Mouse (Mus musculus) megakaryocyte, adult 5-6 weeks (primary cell): ENCODE data around the gene Maml2. TPM values are rescaled to one million over a fixed set of nuclear protein-coding genes. Genes with fewer than 3 reads are reported as not detected.
"Not testable (repeated sequence)": the region's sequence is repeated elsewhere in the genome, so short reads cannot be mapped to it uniquely, and the experiment has no call there.

Experiments
- ATAC-seq: 2 replicates; pipeline ENCODE4 v1.8.0; 2016; ENCODE audit warnings: mild to moderate bottlenecking, inconsistent platforms; ENCODE audit not compliant: poor library complexity, severe bottlenecking
- total RNA-seq, 2 experiments: library from RNA; stranded (forward) in 1 of 2; stranded (reverse) in 1 of 2; fragments of 153-499, 151-499 nt in 1 of 2; fragments of 221-1000, 200-1000 nt in 1 of 2; gene quantifications; 2 replicates each; pipeline versions ENCODE4 v1.2.3 to v1.2.4; 2015 to 2017

The Maml2 gene
- total RNA-seq, 2 experiments from 2014 or later = 0.62 to 2.0 TPM

DNA sequence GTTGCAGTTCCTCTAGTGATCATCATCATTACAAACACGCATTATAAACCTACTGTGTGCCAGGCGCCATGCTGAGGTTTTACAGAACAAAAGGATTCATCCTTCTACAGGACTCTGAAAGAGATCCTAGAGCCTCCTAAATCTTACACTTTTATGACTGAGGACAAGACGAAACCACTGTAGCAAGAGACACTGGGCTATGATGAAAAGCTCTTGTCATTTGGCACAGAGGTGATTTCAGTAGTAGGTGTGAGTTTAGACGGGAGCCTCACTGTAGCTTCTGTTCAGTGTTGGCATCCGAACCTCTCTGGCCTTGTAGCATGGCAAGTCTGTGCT, 402.0 kb downstream of the Maml2 start:
- no peak for ATAC-seq

DNA sequence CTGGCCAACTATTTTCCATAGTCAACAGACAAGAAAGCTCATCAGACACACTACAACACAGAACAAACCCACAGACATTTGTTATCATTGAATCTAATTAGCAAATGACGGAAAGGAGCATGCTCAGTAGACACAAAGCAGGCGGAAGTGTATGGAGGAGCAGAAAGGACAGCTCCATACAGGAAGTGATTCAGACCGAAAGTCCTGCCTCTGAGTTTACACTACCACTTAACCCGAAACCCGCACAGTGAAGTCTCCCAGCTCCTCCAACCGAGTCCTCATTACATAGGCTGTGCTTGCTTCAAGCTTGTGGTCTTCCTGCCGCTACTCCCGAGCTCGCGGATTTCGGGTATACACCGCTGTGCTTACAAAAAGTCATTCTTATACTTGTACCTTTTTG, 404.0 kb downstream of the Maml2 start:
- ATAC-seq = no peak

- no peak for ATAC-seq
Observed at GRCm38 (mm10) chr9:13703100-13703499, 405.3 kb downstream of the Maml2 start.

GRCm38 (mm10) chr9:13704917-13705316, 407.2 kb downstream of the Maml2 start:
- ATAC-seq = no peak

GRCm38 (mm10) chr9:13707066-13707555, 409.4 kb downstream of the Maml2 start:
- no peak for ATAC-seq

GRCm38 (mm10) chr9:13709436-13709835, 411.7 kb downstream of the Maml2 start:
- ATAC-seq = no peak

DNA sequence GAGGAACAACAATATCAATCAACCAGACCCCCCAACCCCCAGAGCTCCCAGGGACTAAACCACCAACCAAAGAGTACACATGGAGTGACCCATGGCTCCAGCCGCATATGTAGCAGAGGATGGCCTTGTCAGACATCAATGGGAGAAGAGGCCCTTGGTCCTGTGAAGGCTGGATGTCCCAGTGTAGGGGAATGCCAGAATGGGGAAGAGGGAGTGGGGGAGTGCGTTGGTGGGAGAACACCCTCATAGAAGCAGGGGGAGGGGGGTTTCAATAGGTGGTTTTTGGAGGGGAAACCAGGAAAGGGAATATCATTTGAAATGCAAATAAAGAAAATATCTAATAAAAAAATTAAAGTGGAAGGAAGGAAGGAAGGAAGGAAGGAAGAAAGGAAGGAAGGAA, 418.1 kb downstream of the Maml2 start:
- not testable (repeated sequence) for ATAC-seq

GRCm38 (mm10) chr9:13716316-13717099, 418.8 kb downstream of the Maml2 start:
- peak; percentile 76 for ATAC-seq

- no peak for ATAC-seq
Observed at GRCm38 (mm10) chr9:13748404-13748797, 450.6 kb downstream of the Maml2 start, which contains the start of gene Mtmr2. Mtmr2 (plus strand) TSS chr9:13748410.

DNA sequence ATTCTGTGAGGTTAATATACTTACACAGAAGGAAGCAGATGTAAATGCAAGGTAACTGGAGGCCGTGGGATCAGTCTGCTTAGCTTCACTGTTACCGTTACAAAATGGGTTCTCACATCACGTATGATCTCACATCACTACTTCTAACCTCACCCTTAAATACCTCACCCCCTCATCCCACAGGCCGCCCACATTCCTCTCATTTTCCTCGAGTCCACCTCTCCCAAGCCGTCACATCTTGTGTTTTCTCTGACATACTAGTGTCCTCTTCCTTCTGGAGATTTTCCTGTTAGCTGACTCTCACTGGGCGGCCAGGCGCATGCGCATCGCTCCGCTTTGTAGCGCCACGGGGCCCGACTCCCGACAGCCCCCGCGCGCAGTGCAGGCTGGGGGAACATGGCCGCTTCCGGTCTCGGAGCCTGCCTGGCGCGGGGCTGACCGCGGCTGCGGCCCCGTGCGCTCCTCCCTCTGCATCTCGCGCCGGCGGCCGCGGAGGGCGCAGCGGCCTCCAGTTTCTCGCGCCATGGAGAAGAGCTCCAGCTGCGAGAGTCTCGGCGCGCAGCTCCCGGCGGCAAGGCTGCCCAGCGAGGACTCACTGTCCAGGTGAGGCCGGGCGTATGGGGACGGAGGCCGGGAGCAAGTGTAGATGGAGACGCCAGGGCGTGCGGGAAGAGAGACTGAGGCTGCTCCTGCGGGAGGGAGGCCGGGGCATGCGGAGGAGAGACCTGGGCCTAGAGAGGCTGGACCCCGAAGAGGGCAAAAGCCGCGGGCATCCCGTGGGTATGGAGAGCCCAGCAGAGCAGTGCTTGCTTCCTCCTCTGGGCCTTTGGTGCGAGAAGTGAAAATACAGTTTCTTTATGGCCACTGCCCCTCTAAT, 451.3 kb downstream of the Maml2 start:
- ATAC-seq = peak; percentile 98

DNA sequence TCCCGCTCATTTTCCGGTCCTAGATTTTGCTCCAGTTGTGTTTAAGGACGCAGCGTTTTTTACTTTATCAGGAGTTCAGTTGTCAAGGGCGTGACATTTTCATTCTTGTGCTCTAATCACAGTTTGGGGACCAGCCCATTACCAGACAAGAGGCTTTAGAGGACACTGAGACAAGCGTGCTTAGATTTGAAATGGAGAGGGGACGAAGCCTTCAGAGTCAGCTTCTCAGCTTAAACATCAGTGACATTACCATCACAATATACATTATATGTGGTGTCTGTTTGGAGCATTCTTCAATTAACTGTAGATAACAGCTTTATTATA, 451.9 kb downstream of the Maml2 start:
- peak; percentile 16 for ATAC-seq

GRCm38 (mm10) chr9:13752543-13752942, 454.8 kb downstream of the Maml2 start:
- no peak for ATAC-seq

Other genes with a start within 250 kb of the Maml2 start
- 12.0 and 13.3 TPM in 2 replicates for gene Jrkl, start 52.1 kb upstream of the Maml2 start, total RNA-seq (2015)
- 16.9 and 22.1 TPM in 2 replicates for gene Jrkl, start 52.1 kb upstream of the Maml2 start, total RNA-seq (2017)
- gene Ccdc82, start 51.0 kb upstream of the Maml2 start, total RNA-seq (2015) = 38.8 and 39.7 TPM in 2 replicates
- 60.1 and 67.5 TPM in 2 replicates for gene Ccdc82, start 51.0 kb upstream of the Maml2 start, total RNA-seq (2017)
- gene Gm17571, start 148.8 kb downstream of the Maml2 start, total RNA-seq (2015) = not detected in 2 replicates
- gene Gm17571, start 148.8 kb downstream of the Maml2 start, total RNA-seq (2017) = not detected in 2 replicates